Mouse (Mus musculus) lung, adult 2 months (tissue): ENCODE measurements around the gene Rbck1.

Experiments used
- CTCF ChIP-seq: fragments of 200-500 bp; IDR thresholded peaks from 2 replicates; pipeline ENCODE4 v1.5.1; 2011; ENCODE audit warnings: mild to moderate bottlenecking, low read length, control low read depth; ENCODE audit not compliant: insufficient read depth
- POLR2A ChIP-seq: fragments of 200-500 bp; IDR thresholded peaks from 2 replicates; pipeline ENCODE4 v1.6.1; 2011; ENCODE audit warnings: low read depth, mild to moderate bottlenecking, control low read depth, low read length, borderline replicate concordance; ENCODE audit errors: extremely low read depth

DNA sequence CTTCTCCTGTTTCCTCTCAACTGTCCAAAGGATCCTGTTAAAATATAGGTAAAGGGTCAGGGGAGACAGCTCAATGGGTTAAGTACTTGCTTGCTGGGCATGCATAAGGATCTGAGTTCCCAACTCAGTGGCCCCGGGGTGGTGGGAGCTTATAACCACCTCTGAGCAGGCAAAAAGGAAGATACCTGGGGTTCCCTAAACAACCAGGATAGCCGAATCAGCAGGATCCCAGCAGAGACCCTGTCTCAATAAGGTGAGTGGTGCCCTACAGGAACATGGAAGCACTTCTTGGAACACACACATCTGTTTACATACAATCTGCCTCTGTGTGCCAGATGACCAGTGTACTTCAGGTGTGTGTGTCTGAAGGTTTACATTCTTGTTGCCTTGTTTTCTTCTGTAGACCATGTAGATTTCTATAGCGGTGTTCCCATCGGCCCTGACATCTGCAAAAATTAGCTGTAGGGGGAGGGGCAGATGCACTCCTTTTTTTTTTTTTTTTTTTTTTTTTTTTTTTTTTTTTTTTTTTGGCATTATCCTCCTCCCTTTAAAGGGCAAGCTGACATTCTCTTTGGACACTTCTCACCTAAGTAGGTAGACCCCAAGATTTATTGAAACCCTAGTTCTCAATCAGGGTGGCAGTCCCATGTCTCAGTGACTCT lies 1.0 kb upstream of the Rbck1 start:
- no peak for TF ChIP-seq POLR2A
- no peak for TF ChIP-seq CTCF
